ENCODE assay signal across 8 mouse cellular contexts in the genomic region with DNA sequence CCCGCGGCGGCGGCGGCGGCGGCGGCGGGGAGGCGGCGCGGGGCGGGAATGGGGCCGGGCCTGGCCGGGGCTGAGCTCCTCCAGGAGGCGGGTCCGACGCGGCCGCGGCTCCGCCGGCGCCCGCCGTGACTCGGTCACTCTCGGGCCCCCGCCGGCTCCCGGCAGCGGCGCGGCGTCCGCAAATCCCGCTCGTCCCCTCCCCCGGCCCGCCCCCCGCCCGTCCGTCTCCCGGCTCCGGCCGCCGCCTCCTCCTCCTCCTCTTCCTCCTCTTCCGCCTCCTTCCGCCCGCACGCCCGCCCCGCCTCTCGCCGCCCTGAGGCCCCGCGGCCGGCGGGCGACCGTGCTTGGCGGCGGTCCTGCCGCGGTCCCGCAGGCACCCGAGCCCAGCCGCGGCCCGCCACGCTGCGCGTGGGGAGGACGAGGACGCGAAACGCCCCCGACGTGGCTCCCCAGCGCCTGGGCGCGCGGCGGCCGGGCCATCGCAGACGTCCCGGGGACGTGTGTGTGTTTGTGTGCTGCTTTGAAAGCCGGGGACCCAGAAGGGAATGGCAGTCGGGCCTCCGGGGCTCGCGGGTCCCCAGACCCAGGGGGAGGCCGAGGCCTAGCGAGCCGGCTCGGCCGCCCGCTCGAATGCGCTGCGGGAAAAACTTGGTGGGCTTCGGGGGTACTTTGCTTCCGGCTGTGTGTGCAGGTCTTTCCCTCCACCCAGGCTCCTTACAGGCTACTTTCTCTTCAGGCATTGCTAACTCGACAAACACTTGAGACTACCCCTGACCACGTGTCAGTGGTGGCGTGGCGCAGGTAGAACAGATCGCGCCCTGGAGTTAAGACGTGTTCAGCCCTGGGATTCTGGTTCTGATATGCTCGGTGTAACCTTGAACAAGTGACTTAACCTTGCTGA. TPM values are rescaled to one million over a fixed set of nuclear protein-coding genes. Genes with fewer than 3 reads are reported as not detected.
DNase-seq lines count a peak whose midpoint lies in the region; ATAC-seq and TF ChIP-seq lines count a peak whose summit lies in the region.

A gene (minus strand): TSS at position 199 of the 901 bp plus-strand sequence.

- no peak for TF ChIP-seq CTCF in lung, embryonic 14.5 days (IDR thresholded peaks at IDR 0.05; ENCODE audit: low read depth)
- no peak for TF ChIP-seq CTCF in olfactory bulb, adult 2 months (IDR thresholded peaks at IDR 0.05; ENCODE audit: insufficient read depth, low read depth, low read length)
- no peak for TF ChIP-seq CTCF in thymus, adult 2 months (IDR thresholded peaks at IDR 0.05; ENCODE audit: borderline replicate concordance, control insufficient read depth, extremely low read depth, insufficient read depth, low read length, poor library complexity)

- H3K4me1 ChIP-seq in forebrain, embryonic 16.5 days (replicated peaks; ENCODE audit: control insufficient read depth, insufficient read depth, low read length), result peaks cover 28% of the 10 kb centered on the region
- peaks cover 6% of the 10 kb centered on the region for H3K4me1 ChIP-seq in lung, embryonic 14.5 days (ENCODE audit: insufficient read depth)
- H3K4me1 ChIP-seq in olfactory bulb, adult 2 months (ENCODE audit: control insufficient read depth, insufficient read depth, low read length), result peaks cover 4% of the 10 kb centered on the region; the same call in 1 of the 2 replicates
- H3K4me1 ChIP-seq in thymus, adult 2 months (replicated peaks; ENCODE audit: control insufficient read depth, insufficient read depth, low read length), result peaks cover 4% of the 10 kb centered on the region; the same call in 1 of the 2 replicates

- no peaks in the 10 kb centered on the region for H3K36me3 ChIP-seq in forebrain, embryonic 16.5 days (ENCODE audit: control insufficient read depth, insufficient read depth)
- H3K36me3 ChIP-seq in lung, embryonic 14.5 days (ENCODE audit: insufficient read depth), result peaks cover 2% of the 10 kb centered on the region; the same call in 1 of the 2 replicates
- no peaks in the 10 kb centered on the region for H3K36me3 ChIP-seq in thymus, adult 2 months (ENCODE audit: control insufficient read depth, insufficient read depth, low read length)

- H3K9me3 ChIP-seq in forebrain, embryonic 16.5 days (ENCODE audit: control insufficient read depth, low read length), result no peaks in the 10 kb centered on the region
- H3K9me3 ChIP-seq in lung, embryonic 14.5 days (ENCODE audit: low read depth, low read length), result no peaks in the 10 kb centered on the region

- peak within 1 kb of the TSS; percentile 96 for H3K4me3 ChIP-seq in forebrain, embryonic 16.5 days (replicated peaks; ENCODE audit: low read length)
- H3K4me3 ChIP-seq in lung, embryonic 14.5 days (ENCODE audit: low read depth, low read length), result peak within 1 kb of the TSS; percentile 98
- peak within 1 kb of the TSS; percentile 96 for H3K4me3 ChIP-seq in olfactory bulb, adult 2 months (ENCODE audit: insufficient read depth, low read depth, low read length)
- H3K4me3 ChIP-seq in thymus, adult 2 months (ENCODE audit: control insufficient read depth, insufficient read depth, low read length), result peak within 1 kb of the TSS; percentile 61

- WGBS in forebrain, embryonic 16.5 days, result under 1% methylated on average over 46 of the region's 113 CpGs
- WGBS in lung, embryonic 14.5 days, result under 1% methylated on average over 64 of the region's 113 CpGs
- WGBS in olfactory bulb, adult 2 months, result 1% methylated on average over 103 of the region's 113 CpGs
- WGBS in thymus, adult 2 months, result under 1% methylated on average over 101 of the region's 113 CpGs

- peak; percentile 81 for DNase-seq in ES-CJ7 (ENCODE audit: low read depth, low spot score)
- peak; percentile 83 for DNase-seq in cerebellum, adult 11-12 months
- peak; percentile 74 for DNase-seq in heart, postnatal 25 days (ENCODE audit: low spot score)
- DNase-seq in layer of hippocampus, adult 18-20 months (ENCODE audit: low spot score in 2 of 2), result peak; percentile 49 to 65
- DNase-seq in lung, embryonic 14.5 days, result peak; percentile 79
- DNase-seq in thymus, adult 2 months, result peak; percentile 76

- H3K4me2 ChIP-seq in forebrain, embryonic 16.5 days (ENCODE audit: low read length), result peak within 1 kb of the TSS; percentile 79
- H3K4me2 ChIP-seq in lung, embryonic 14.5 days, result peak within 1 kb of the TSS; percentile 69

- peak within 1 kb of the TSS; percentile 99 for H3K9ac ChIP-seq in forebrain, embryonic 16.5 days (replicated peaks; ENCODE audit: low read depth, low read length)
- peak within 1 kb of the TSS; percentile 99 for H3K9ac ChIP-seq in lung, embryonic 14.5 days

- no peaks in the 10 kb centered on the region for H3K27me3 ChIP-seq in forebrain, embryonic 16.5 days (replicated peaks; ENCODE audit: control insufficient read depth, insufficient read depth, low read length)
- no peaks in the 10 kb centered on the region for H3K27me3 ChIP-seq in lung, embryonic 14.5 days (ENCODE audit: insufficient read depth, low read length)
- H3K27me3 ChIP-seq in thymus, adult 2 months (ENCODE audit: control insufficient read depth, insufficient read depth, low read length), result no peaks in the 10 kb centered on the region

- TF ChIP-seq POLR2A in olfactory bulb, adult 2 months (IDR thresholded peaks at IDR 0.05; ENCODE audit: insufficient read depth, low read depth, low read length), result peak; percentile 46; the same call in 1 of the 2 replicates
- TF ChIP-seq POLR2A in thymus, adult 2 months (IDR thresholded peaks at IDR 0.05; ENCODE audit: control insufficient read depth, extremely low read depth, insufficient read depth, low read length, poor library complexity), result peak; percentile 71

- peak; percentile 78 for ATAC-seq in forebrain, embryonic 16.5 days
- peak; percentile 82 for ATAC-seq in lung, embryonic 14.5 days (ENCODE audit: insufficient read depth)

- peak within 1 kb of the TSS; percentile 96 for H3K27ac ChIP-seq in forebrain, embryonic 16.5 days (ENCODE audit: low read length)
- H3K27ac ChIP-seq in lung, embryonic 14.5 days (ENCODE audit: low read depth), result peak within 1 kb of the TSS; percentile 99
- H3K27ac ChIP-seq in olfactory bulb, adult 2 months (ENCODE audit: insufficient read depth, low read depth, low read length), result peak within 1 kb of the TSS; percentile 89
- peak within 1 kb of the TSS; percentile 48; the same call in 1 of the 2 replicates for H3K27ac ChIP-seq in thymus, adult 2 months (ENCODE audit: control insufficient read depth, insufficient read depth, low read length)

- intact Hi-C loops in heart, postnatal 25 days (cut with DNase I), result loop anchor here (5.0 kb wide), 2 partner anchors 48 to 113 kb away; a partner anchor contains a TSS

RNA-seq across cellular contexts. Expression of the gene that starts here (rescaled TPM):
- polyA plus RNA-seq in forebrain, embryonic 16.5 days (2015; fragmentation: Nextera tagmentation; extraction: Ambion mirVana), result 31.1 and 31.7 TPM in 2 replicates
- total RNA-seq in heart, postnatal 25 days (2021), result 100 to 1,000 TPM in 1 of 2 experiments, 10 to 100 TPM in 1; 97.7 to 101 TPM
- total RNA-seq in layer of hippocampus, adult 18-20 months (2021), result 10 to 100 TPM; 64.2 to 65.8 TPM
- polyA plus RNA-seq in lung, embryonic 14.5 days (2014; fragmentation: Nextera tagmentation; extraction: Ambion mirVana), result 58.5 and 65.4 TPM in 2 replicates
- not detected in 2 replicates for polyA plus RNA-seq in olfactory bulb, adult 2 months (2012; ENCODE audit: insufficient read depth, insufficient read length, low replicate concordance, missing spikeins)
- polyA plus RNA-seq in thymus, adult 2 months (2012; rRNA removed), result 162 and 190 TPM in 2 replicates

Comparison
In these comparisons a context has a peak if more than half of its experiments do, and no peak if none do; other contexts are left out.
1. Peak in every context shown above with its lines: DNase-seq, ATAC-seq, H3K4me3 ChIP-seq and H3K27ac ChIP-seq.
2. H3K27ac ChIP-seq: peak in every context shown above with its lines; median percentile 99 in lung, embryonic 14.5 days; 96 in forebrain, embryonic 16.5 days; 89 in olfactory bulb, adult 2 months; 48 in thymus, adult 2 months.